Mouse (Mus musculus) lung, adult 18-20 months (tissue): ENCODE results near the gene Thrb.
A peak's percentile ranks its signal among the peaks of the same experiment; 100 is the strongest.

Experiments
- DNase-seq, 2 experiments: peaks; one replicate each; pipeline ENCODE4 v3.0.0; 2022; ENCODE audit warnings: mixed read lengths in 2 of 2

The Thrb gene

DNA sequence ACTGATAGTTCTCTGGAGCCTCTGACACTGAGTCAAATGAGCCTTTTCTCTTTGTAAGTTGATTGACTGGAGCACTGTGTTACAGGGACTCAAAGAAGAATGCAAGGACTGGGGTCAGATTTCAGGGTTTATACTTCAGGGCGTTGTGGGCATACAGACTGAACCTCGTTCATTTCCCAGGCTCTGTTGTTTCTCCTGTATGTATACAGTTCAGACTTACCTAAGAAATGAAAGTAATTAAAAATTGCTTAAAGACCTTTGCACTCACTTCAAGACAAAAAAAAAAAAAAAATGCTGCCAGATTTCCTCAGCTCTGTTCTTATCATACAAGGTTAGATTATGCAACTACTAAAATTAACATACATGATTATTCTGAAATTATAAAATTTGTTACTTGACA is 126.2 kb downstream of the Thrb start:
- no peak for DNase-seq

DNA sequence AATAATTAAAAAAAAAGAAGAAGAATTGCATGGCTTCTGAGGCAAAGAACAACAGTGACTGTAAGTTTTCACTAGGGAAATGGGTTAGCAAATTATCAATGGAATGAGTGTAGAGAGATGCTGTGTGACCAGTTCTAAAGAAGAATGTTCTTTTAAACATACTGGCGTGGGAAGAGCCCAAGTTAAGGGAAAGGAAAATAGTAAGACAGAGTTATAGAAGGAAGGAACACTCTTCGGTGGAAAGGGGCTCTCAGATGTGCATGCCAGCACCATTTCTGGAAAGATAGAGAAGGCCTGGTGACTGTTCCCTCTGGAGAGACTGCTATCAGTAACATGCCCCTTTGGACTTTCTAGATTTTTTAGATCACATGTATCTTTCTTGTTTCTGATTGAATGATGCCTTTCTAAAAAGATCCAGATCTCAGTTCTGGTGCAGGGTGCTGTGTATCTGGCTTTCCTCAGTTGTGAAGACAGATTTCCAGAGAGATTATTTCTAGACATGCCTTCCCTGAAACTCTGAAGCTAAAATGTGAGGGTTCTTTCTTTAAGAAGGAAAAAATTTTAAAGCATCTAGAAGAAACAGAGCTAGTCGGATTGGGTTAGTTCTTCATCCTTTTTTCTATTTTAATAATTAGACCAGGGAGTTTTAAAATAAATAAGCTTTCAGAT is 144.0 kb downstream of the Thrb start:
- no peak for DNase-seq

DNA sequence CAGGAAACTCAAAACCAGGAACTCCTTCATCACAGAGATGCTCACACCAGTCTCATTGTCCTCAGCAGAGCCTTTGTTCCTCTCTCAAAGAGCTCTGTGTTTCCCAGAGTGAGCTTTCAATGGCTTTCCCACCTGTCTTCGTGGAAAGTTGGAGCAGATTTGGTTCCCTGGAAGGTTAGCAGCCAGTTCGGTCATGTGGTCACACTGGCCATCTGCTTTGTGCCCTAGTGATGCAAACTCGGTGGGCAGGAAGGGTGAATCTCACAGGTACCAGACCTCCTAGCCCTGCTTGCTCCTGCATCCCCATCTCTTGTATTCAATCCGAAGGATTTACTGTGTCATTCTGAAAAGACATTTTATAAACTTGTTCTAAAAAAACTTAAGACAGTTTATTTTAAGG is 151.0 kb downstream of the Thrb start:
- DNase-seq, result no peak

GRCm38 (mm10) chr14:17812414-17812813 is 152.4 kb downstream of the Thrb start:
- no peak for DNase-seq

DNA sequence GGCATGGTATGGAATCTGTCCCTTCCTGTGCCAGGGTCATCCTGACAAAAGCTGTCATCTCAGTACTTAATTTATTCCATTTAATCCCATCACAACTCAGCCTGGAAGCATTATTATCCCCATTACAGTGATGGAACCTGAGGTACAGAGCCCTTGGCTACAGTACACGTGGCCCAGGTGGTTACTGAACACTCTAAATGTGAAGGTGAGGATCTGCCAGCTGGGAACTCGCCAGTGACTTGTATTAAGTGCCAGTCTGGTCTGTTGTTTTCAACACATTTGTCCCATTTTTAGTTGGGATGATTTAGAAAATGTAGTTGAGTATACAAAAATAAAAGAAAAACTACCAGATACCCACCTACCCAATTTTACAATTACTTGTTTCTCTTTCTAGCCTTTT is 155.0 kb downstream of the Thrb start:
- DNase-seq, result no peak

- DNase-seq, result no peak
These were observed 158.0 kb downstream of the Thrb start for GRCm38 (mm10) chr14:17818086-17818485.

GRCm38 (mm10) chr14:17822754-17823153 is 162.7 kb downstream of the Thrb start:
- no peak for DNase-seq

DNA sequence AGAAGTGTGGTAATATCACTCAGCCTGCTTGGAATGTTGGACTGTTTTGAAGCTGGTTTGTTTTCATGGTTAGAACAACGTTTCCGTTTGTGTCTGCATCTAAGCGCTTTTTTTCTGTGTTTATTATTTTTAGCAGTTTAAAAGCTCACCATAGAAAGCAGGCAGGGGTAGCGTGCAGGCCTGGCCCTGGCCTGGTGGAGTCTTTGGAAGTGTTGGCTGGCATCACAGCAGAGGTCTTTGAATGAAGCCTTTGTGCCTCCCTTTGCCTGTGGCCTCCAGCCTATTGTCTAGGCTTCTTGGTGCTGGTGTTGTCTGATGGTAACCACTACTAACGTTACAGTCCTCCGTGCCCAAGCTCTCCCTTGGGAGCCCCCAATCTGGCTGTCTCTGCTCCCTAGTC is 167.3 kb downstream of the Thrb start:
- no peak for DNase-seq

GRCm38 (mm10) chr14:17835738-17836137 is 175.7 kb downstream of the Thrb start:
- no peak for DNase-seq

DNA sequence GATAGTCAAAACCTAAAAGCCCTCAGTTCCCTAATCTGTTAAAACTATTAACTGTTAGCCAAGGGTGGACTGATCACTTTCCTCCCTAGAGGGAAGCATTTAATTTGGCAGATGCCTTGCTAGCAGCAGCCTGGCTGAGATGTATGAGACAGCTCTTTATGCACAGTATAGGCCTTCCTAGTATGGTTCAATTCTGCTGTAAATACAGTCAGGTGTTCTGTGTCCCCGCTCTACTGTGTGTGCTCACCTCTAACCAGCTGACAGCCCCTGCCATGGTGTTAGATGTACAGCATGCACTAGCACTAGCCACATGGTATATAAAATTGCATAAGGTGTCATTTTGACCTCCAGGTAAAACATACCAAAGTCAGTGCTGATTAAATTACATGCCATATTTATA is 176.7 kb downstream of the Thrb start:
- no peak for DNase-seq

GRCm38 (mm10) chr14:17845003-17845697 is 185.1 kb downstream of the Thrb start:
- no peak for DNase-seq

GRCm38 (mm10) chr14:17845871-17846270 is 185.8 kb downstream of the Thrb start:
- peak; percentile 37 to 64 for DNase-seq

DNA sequence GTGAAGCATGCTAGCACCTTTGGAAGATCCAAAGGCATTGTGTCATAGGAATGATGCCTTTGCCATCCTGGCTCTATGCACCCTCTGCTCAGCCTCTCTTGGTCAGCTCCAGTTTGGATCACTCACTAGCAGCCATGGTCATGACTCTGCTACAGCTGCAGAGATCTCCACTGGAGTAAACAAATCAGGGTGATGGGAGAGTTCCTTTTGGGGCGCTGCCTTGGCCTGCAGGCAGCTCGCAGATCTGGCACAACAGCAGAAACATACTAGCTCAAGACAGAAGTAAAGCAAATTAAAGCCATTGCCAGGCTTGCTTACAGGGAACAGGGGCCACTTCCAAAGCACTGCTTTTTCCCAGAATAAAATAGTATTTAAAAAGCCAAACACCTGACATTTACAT is 186.6 kb downstream of the Thrb start:
- DNase-seq, result peak; percentile 8 to 25

- DNase-seq, result peak; percentile 43 to 46
These were observed 187.2 kb downstream of the Thrb start for GRCm38 (mm10) chr14:17847211-17847610.

GRCm38 (mm10) chr14:17850355-17850754 is 190.3 kb downstream of the Thrb start:
- DNase-seq, result peak in 1 of 2 experiments; percentile 10

DNA sequence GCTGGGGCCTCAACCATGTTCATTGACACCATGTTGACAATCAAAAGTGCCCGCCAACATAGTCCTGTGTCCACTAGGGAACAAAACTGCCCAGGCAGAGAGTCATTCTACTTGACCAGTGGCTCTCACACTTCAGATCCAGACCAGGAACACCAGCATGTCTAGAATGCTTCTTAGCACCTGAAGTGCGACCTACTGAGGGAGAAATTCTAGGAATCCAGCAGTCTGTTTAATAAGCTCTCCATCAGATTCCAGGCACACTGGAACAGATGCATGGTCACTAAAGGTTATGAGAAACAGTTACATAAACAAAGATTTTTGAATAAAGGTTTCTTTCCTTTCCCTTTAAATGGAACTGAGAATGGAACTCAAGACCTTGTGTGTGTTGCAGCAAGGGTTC is 192.2 kb downstream of the Thrb start:
- peak; percentile 21 to 40 for DNase-seq

DNA sequence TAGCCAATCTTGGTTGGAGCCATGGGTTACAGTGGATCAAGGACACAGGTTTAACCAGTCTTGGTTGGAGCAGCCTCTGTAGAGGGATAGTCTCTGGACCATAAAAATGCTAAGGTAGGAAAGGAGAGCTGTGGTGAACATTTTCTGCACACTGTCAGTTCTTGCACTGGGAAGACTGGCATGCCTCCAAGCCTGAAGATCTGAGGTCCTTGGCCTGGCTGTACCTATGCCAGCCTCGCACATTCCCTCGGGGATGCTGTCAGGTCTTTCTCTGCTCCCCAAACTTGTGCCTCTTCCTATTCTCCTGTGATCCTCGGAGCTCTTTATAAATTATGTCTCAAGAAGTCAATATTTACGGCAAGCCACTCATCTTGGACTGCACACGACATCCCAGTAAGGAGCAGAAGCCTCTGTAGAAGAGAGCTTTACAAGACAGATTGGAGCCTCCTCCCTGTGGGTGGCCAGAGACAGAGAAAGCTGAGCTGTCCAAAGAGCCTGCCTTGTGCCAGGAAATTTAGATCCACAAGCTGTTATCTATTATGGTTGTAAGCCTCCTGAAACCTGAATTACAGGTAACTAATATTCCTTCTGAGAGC is 199.8 kb downstream of the Thrb start:
- no peak for DNase-seq

DNA sequence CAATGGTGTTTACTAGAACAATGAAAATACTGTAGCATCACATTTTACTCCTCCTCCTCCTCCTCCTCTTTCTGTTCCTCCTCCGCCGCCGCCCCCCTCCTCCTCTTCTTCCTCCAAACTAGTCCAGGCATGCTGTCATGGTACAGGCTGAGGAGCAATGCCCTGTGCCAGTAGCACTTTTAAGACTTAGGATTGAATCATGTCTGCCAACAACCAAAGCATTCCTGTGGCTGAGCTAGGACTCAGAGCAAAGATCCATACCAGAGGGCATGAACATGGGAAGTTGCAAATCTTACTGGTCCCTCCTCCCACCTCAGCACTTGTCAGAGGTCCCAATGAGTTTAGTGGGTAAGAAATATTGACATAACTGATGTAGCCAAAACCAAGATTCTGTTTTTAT is 202.6 kb downstream of the Thrb start:
- no peak for DNase-seq

DNA sequence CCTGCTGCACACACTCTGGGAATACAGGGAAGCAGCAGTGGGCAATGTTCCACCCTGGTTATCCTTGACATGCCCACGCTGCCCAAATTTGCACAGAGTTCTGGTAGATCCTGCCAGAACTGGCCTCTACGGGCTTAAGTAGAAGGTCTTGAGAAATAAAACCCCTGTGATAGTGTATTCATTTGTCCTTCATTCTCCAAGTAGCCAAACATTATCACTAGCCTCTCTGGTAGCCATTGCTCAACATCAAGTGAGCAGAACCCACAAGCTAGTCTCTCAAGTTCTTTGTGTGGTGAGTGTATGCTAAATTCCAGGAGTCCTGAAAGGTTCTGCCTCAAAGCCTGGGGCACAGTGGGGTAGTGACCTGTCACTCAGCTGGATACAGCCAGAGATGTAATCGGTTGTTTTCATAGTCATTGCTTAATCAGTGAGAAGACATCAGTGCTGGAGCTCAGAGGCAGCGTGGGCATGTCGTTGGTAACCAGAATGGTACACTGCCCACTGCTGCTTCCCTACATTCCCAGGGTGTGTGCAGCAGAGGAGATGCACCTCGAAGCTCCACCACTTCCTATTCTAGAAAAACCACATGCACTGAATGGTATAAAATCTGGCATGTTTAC is 203.8 kb downstream of the Thrb start:
- DNase-seq, result no peak

- no peak for DNase-seq
These were observed 208.3 kb downstream of the Thrb start for GRCm38 (mm10) chr14:17868326-17868725.

DNA sequence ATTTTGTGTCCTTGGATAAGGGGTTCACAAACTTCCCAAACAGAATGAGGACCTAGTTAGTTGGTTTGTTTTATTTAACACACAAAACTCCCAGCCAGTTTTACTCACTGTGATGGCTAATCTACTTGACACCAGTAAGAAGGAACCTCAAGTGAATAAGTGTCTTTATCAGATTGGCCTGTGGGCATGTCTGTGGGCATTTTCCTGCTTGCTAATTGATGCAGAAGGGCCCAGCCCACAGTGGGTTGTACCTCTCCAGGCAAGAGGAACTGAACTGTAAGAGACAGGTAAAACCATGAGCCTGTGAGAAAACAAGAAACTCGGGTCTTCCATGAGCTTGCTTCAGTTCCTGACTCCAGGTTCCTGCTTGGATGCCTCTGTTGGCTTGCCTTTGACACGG is 215.9 kb downstream of the Thrb start:
- no peak for DNase-seq

DNA sequence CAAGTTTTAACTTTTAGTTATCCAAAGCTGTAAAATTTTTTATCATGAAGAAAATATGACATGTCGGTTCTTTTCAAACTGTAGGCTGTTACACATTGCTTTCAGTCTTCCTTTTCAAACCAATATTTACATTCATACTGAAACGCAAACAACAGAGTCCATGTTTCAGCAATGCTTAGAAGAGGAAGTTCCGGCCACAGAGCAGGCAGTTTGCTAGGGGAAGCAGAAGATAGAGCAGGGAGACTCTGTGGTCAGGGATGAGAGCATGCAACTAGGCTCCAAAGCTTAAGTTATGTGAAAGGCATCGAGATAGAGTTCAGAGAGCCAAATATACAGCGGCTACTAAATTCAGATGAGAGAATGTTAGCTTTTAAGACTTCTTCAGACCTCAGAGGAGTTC is 219.4 kb downstream of the Thrb start:
- DNase-seq, result no peak

DNA sequence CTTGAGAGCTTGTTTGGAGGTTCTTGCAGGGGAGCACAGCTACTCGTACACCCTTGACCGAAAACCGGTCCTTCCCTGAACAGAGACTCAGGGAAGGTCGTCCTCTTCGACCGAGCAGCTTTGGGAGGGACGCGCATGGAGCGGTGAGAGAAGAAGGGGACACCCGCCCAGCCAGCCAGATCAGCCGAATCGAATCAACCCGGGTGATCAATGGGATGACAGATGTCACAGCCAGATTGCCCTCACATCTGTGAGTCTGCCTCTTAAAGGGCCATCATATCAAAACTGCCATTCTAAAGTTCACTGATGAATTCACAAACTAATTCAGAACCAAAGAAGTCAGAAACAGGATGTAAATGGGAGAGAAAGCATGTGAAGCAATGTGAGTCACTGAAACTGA is 224.8 kb downstream of the Thrb start:
- DNase-seq, result no peak

- DNase-seq, result no peak
These were observed 225.3 kb downstream of the Thrb start for GRCm38 (mm10) chr14:17885320-17885719.
